Mouse (Mus musculus) megakaryocyte, adult 5-6 weeks (primary cell): Measurements from ENCODE around the gene Tec. TPM values are rescaled to one million over a fixed set of nuclear protein-coding genes. Genes with fewer than 3 reads are reported as not detected.

Experiments
- ATAC-seq: 2 replicates; pipeline ENCODE4 v1.8.0; 2016; ENCODE audit warnings: mild to moderate bottlenecking, inconsistent platforms; ENCODE audit not compliant: poor library complexity, severe bottlenecking
- total RNA-seq, 2 experiments: library from RNA; stranded (forward) in 1 of 2; stranded (reverse) in 1 of 2; fragments of 153-499, 151-499 nt in 1 of 2; fragments of 221-1000, 200-1000 nt in 1 of 2; gene quantifications; 2 replicates each; pipeline versions ENCODE4 v1.2.3 to v1.2.4; 2015 to 2017

Tec gene
- 33.4 and 38.9 TPM in 2 replicates for total RNA-seq (2015)
- 56.6 and 64.5 TPM in 2 replicates for total RNA-seq (2017)

DNA sequence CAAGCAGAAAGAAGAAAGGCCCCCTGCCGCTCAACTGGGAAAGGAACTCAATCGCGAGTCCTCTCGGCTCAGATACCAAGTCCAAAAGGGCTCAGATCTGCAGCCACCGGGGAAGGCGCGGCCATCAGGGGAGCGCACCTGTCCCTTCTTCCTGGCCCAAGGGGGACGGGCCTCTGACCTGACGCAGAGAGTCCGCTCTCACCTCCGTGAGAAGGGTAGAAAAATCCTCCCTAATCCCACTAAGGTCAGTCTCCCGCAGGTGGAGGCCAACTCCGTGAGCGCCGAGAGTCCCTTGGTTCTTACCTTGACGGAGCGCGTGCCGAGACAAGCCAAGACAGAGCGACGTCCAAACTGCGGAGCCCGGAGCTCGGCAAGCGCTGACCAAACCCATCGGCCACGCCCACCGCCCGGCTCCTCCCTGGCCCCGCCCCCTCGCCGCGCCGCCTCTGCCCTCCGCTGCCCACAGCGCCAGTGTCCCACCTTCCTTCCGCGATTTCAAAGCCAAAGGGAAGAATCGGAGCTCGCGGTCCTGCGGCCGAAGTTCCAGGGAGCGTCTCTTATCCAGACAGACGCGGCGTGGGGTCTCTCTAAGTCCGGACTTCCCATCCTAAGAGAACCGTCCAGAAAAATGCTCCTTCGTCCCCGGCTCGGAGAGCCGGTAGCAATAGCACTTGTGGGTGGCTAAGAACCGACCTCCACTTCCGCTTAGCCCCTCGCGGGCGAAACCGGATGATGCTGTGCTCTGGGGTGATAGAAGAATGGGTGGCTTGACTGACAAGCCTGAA, at the start of gene Tec:
Gene Tec, minus strand, starts transcription at position 393 of the 785 bp plus-strand sequence.
- peak; percentile 87 for ATAC-seq

DNA sequence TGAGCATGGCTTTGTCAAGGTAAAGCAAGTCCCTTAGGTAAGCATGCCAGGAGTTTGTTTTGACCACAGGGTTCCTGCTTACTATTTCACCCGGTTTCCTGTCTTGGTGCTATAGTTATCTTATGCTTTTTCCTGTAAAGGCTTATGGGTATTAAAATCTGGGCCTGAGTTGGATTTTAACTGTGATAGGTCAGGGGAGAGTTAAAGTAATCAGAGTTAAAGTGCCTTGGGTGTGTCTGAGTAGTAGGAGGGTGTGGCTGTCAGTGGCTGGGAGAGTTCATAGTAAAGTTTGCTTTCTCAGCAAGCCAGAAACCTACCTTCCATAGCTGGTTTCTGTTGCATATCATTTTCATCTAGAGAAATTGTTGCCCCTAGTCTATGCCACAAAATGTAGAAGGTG, 48.6 kb upstream of the Tec start:
- no peak for ATAC-seq

DNA sequence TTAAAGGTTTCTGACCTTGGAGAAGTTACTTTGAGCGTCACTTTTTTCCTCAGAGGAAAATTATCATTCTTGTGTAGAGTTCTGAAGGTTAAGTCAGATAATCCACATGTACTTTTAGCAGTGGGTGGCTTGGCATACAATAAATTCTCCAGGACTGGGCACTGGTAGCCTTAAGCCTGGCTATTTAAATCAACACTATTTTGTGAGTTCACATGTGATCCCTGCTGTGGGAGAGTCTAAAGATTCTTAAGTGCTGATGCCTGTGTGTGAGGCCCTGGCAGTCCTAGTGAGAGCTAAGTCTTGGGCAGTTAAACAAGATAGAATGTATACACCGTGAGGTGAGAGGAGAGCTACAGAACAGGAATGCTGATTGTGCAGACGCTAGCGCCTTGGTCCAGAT, 47.8 kb upstream of the Tec start:
- no peak for ATAC-seq

DNA sequence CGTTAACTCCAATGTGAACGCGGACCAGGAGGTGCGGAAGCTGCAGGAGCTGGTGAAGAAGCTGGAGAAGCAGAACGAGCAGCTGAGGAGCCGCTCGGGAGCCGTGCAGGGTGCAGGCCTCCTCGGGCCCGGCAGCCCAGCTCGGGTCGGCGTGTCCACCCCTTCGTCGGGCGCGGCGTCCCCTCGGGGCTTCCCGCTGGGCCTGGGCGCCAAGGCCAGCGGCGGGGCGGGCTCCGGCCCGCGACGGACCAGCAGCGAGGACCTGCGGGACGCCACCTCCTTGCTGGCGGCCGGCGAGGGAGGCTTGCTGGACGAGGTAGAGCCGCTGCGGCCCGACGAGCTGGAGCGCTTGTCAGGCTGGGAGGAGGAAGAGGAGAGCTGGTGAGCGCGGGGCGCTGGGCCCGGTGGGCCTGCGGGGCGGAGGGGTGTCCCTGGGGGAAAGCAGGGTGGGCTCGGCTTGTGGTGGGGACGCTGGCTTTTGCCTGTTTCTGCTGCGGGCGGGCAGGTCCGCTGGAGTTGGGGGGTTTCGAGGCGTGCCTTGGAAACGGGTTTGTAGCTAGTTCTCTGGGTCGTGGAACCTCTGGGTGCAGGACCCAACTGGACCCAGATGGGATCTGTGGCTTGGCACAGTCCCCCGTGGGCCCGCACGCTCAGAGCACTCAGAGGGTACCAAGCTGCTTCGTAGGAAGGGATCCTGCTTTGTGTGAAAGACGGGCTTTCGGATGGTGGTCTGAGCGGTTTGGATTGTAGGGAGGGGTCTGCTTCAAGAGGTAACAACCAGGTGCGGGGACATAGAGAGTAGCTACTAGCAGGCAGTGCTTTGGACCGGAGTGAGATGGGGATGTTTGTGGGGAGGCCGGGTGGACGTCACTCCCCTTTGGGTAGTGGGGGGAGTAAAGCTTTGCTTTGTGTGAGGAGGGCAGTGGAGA, 46.6 kb upstream of the Tec start:
- no peak for ATAC-seq

DNA sequence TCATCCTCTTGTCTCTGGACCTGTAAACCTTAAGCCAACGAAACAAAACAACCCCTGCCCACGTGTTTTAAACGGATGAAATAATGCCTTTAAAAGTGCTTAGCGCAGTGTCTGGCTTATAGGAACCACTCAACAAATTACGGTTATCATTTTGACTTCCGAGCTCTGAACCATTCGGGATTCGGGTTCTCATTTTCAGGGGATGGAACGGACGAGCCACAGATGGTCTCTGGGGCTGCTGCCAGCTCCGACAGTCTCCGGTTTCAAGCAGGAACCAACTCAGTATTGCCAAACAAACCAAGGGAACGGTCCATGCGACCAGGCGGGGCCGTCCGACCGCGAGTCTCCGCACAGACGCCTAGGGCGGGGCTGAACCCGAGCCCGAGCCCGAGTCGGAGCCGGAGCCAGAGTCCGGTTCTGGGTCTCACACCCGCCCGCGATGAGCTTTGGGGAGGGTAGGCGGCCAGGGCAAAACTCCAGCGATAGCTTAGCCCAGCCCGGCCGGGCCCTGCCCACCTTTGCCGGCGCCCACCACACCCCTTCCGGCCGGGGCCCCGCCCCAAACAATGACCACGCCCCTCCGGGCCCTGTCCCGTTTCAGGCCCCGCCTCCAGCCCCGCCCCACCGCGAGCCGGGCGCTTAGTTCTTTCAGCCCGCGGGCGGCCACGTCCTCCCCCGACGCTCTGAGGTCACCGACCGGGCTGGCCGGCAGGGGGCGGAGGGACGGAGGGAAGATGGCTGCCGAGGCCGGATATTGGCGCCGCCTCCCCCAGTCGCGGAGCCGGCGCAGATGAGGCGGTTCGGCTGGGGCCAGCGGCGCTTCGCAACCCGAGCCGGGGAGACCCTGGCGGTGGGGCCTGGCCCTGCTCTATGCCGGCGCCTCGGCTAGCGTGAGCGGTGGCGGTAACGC, 45.6 kb upstream of the Tec start, which contains the start of gene Slain2:
Gene Slain2, plus strand, starts transcription at position 657 of the 910 bp plus-strand sequence.
- ATAC-seq, result peak; percentile 83

DNA sequence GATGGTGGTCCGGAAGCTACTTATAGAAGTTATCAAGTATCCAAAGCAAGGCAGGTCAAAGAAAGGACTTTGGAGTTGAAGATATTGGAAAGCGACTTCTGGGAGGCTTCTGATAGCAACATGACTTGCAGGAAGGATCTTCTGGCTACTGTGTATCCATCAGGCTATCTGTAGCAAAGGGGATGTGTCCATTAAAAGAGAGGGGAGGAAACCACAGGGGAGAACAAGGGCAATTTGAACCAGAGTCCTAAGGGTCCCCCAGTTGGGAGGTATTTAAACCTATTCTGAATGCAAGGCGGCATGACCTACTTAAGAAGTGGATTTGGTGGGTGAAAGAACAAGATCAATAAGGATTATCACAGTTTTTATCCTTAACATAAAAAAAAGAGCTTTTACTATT, 43.0 kb upstream of the Tec start:
- ATAC-seq, result no peak

DNA sequence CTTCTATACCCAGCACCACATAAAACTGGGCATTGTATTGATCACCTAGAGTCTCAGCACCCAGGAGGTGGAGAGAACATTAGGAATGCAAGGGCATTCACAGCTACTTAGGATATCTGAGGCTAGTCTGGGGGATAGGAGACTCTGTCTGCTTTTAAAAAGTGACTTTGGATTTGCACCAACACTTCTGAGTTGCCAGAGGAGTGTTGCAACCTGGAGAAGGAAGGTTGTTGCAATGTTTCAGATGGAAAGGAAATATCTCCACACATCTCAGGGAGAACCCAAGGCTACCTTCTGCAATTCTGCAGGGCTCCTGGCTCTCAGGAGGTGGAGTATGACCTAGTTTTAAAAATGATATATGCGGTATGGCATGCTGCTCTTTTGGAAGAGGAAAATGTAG, 42.1 kb upstream of the Tec start:
- no peak for ATAC-seq

DNA sequence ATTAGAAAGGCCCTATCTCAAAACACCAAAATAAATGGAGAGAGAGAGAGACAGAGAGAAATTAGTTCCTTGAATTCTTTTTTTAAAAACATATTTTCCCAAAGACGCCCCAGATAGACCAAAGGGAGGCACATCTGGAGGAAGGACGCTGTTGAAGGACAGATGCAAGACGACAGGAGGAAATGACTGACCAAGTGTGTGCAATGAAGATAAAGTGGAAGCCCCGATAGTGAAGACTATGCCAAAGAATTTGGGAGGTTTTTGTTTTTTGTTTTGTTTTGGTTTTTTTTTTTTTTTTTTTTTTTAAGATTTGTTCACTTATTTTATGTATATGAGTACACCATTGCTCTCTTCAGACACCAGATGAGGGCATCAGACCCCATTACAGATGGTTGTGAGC, 41.1 kb upstream of the Tec start:
- ATAC-seq, result no peak

DNA sequence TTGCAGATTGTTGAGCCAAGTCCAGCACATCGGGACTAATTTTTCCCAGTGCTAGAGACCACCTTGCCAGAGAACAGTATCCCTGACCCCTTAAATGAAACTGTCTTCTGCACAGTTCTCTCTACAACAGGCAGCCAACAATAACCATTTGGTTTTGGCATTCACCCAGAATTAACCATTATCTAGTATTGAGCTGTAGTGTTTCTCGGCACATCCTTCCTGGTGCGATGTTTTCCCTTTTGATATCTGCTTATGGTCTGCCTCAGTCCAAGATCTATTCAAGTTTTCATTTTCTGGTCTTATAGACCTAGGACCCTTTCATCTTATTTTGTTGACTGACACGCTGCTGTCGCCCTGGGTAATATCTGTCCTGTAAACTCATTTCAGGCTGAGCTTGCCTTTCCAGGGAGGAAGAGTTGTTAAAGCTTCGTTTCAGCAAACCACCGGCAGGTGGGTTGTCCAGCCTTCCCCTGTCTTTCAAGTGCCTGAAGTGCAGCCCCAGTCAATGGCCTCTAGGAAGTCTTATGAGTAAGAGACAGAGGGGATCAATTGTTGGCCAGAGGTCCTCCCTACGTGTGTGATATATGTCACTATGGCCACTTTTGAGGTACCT, 40.1 kb upstream of the Tec start:
- no peak for ATAC-seq

DNA sequence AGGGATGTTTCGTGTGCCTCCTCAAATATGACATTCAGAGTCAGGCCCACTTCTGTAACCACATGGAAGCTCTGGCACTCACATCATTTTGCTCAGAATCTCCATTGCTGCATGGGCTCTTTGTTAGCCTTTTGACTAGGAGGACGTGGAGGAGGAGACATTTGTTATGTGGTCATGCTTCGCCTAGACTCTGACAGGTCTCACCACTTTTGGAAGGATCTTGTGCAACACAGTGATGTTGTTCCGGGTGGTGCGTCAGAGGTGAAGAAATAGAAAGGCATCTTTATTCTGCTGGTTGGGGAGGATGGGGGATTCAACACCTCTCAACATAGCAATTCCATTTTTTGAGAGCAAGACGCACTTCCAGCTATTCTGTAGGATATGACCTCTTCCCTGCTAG, 39.1 kb upstream of the Tec start:
- ATAC-seq, result peak; percentile 87

DNA sequence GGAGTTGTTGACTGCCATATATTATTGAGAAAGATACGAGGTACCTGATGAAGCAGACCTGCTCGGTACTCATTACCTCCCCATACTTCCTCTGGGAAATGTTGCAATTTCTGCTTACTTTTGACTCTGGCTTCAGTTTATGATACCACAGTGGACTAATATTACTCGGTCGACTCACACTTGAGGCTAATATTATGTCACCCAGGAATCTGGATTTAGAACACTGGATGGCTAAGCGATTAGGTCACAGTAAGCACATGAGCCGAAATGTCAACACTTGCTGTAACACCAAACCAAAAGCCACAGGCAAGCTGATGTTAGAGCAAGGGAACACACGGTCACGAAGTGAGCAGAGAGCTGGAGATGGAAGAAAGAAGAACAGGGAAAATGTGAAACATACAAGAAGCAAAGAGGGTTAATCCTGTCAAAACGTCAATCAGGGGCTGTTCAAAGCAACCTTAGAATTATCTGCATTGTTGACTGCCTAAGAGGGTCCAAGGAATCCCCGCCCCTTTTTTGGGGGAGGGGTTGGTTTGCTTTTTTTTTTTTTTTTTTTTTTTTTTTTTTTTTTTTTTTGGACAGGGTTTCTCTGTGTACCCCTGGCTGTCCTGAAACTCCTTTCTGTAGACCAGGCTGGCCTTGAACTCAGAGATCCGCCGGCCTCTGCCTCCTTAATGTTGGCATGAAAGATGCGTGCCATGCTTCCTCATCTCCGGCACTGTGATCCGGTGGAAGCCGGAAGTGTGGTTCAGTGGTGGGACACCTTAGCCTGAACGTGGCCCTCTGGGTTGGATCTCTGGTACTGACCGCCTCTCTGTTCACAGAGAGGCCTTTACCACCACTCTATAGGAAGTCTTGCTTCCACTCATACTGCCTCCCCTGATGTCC, 36.9 kb upstream of the Tec start:
- peak; percentile 71 for ATAC-seq

DNA sequence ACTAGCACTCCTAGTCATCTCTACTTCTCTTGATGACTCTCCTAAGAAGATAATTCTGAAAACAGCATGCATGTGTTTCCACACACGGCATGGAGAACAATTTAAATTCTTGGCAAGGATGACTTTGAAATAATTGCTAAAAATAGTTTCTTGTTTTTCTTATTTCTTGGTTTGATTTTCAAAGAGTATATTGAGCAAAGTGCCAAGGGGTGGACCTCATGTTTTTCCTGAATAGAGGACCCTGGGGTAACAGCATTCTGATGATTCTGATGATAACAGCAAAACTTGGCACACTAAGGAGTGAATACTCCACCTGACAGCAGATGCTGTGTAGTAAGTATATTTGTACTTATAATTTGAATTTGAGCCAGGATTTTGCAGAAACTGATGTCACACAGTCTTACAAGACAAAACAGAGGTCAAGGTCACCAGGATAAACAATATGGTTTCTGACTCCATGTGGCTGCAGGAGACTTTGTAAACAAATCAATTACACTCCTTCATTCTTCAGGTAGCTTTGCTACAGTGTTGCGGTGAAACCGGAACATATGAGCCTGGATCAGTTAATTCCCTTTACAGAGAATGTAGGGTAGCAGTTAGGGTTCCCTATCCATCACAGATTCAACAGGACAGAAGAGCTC, 34.7 kb upstream of the Tec start:
- no peak for ATAC-seq

DNA sequence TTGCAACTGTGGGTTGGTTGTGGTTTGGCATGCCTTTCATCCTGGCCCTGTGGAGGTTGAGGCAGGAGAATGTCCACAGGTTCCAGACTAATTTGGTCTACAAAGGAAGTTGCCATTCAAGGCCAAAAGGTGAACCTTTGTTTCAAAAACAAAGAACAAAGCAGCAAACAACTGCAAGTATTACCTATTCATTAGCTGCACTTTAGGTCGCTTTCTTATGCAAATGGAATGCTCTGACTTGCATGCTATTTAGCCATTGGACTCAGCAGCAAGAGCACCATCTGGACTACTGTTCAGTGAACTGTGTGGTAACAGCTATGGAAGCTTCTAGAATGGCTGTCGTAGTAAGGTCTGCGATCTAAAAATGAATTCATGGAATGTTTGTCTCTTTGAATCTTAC, 34.0 kb upstream of the Tec start:
- ATAC-seq, result no peak

DNA sequence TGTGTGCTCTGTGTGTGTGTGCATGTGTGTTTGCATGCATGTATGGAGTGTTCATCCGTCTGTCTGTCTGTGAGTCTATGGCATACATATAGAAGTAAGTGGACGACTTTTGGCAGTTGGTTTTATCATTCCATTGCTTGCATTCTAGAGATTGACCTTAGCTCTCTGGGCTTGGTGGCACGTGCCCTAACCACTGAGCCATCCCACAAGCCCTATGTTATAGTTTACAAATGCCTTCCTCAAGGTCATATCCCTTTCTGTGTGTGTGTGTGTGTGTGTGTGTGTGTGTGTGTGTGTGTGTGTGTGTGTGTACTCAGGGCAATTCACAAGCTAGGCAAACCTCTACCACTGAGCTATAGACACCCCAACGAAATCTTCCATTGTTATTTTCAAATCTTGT, 33.6 kb upstream of the Tec start:
- ATAC-seq, result no peak

DNA sequence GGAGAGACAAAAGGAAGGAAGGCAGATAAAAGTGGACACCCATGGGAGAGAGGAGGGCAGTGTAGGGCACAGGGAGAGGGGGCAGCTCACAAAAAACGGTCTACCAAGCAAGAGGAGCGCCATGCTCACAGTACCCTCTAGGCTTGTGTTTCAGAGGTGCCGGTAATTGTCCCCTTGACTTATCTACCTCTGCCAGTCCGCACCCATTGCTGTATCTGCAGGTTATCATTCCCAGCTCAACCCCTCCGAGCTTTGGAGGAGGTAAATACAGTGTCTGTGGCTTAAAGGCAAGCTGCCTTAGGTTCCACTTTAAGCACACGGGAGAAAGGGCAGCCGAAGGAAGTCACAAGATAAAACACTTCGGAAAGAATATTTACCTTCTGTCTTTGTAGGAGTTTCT, 31.0 kb upstream of the Tec start:
- ATAC-seq, result no peak

DNA sequence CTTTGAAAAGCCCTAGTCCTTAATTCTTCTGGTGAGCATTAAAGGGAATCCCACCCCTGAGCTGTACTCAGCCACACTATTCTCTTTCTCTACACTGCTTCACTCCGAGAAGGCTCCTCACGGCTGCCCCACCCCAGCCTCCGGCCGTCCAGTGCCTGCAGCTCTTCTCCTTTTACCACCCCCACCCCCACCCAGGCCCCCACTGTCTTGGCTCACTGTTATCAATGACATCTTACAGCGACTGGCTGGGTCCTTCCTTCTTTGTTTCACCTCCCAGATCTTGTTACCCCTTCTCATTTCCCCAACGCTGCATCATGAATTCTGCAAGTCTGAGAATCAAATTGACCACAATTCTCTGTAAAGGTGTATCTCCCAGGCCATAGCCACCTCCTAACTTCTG, 29.7 kb upstream of the Tec start:
- peak; percentile 72 for ATAC-seq

DNA sequence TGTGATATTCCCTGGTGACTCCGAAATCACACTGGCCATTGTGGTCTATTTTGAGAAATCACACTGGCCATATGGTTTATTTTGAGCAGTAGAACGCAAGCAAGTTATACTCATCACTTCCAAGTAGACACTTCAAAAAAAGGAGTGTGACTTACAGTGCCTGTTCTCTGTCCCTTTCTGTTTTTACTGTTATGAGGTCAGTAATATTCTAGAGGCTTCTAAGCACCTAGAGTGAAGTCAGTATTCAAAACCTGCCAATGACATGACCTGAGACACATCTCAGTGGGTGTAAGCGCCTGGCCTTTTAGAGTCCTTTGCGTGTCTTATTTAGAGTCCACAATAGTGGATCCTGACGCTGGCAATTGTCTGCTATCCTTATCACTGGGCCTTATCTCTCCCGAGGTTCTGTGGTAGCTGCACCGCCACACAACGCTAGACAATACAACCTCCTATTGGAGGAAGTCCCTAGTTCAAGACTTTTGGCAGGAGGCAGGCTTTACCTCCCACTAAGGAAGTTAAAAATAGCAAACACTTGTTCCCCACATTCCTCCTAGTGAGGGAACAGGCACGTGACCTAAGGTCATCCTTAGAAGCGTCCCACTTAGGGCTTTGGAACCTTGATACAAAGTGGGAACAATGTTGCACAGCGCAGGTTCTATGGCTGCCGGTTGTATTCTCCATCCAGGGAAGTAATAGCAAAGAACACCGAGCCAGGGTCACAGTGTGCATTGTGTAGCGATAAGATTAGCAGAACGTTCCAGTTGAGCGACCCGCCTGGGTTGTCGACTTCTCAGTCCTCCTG, 28.4 kb upstream of the Tec start:
- no peak for ATAC-seq

DNA sequence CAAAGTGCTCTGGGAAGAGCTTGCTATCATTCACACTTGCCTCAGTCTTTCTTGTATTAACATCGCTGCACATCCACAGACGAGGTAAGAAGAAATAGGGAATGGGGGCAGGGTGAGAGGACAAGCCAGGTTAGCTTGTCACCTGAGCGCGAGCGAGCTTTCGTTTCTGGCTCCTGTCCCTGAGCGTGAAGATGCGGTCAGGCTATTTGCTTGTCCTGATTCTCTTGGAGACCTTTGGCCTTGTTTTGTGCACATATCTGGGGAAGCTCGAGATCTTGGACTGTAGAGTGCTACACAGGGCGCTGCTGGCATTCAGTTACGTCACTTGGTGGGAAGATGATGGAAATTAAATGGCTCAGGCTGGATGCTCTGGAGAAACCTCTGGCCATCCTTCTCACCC, 27.0 kb upstream of the Tec start:
- ATAC-seq, result no peak
